Mouse (Mus musculus) midbrain, postnatal 0 days (tissue): ENCODE measurements around the gene Lipk. TPM values are rescaled to one million over a fixed set of nuclear protein-coding genes. Genes with fewer than 3 reads are reported as not detected.

ENCODE experiments used
- ATAC-seq: fragments of 200-750 bp; cut with Nextera tagmentation; 2 replicates; pipeline ENCODE4 v1.8.0; 2017; ENCODE audit warnings: moderate number of reproducible peaks, mild to moderate bottlenecking, moderate TSS enrichment, moderate library complexity; ENCODE audit not compliant: low FRiP score
- DNase-seq: peaks from one replicate; pipeline ENCODE4 v3.0.0-alpha.2; 2015; ENCODE audit warnings: low spot score
- H3K27ac ChIP-seq: fragments of 300-500 bp; sonication (generic); 2 replicates; pipeline ENCODE4 v1.5.1; 2014; ENCODE audit warnings: low read depth, mild to moderate bottlenecking, low read length, mixed read lengths
- H3K27me3 ChIP-seq: fragments of 300-500 bp; sonication (generic); 2 replicates; pipeline ENCODE4 v1.6.1; 2014; ENCODE audit warnings: low read length, control low read depth, mixed read lengths; ENCODE audit not compliant: insufficient read depth
- H3K36me3 ChIP-seq: fragments of 300-500 bp; sonication (generic); 2 replicates; pipeline ENCODE4 v1.6.1; 2014; ENCODE audit warnings: low read length, control low read depth, mixed read lengths; ENCODE audit not compliant: insufficient read depth
- H3K4me1 ChIP-seq: fragments of 300-500 bp; sonication (generic); 2 replicates; pipeline ENCODE4 v1.6.1; 2014; ENCODE audit warnings: mild to moderate bottlenecking, control low read depth, antibody characterized with exemption, low read length, mixed read lengths; ENCODE audit not compliant: insufficient read depth
- H3K4me2 ChIP-seq: fragments of 300-500 bp; sonication (generic); 2 replicates; pipeline ENCODE4 v1.6.1; 2014; ENCODE audit warnings: low read depth, mild to moderate bottlenecking, low read length, mixed read lengths; ENCODE audit not compliant: poor library complexity, severe bottlenecking
- H3K4me3 ChIP-seq: fragments of 300-500 bp; sonication (generic); 2 replicates; pipeline ENCODE4 v1.5.1; 2014; ENCODE audit warnings: low read depth, mild to moderate bottlenecking, low read length, moderate library complexity
- H3K9ac ChIP-seq: fragments of 300-500 bp; sonication (generic); replicated peaks from 2 replicates; pipeline ENCODE4 v1.6.1; 2014; ENCODE audit warnings: mild to moderate bottlenecking, low read length, moderate library complexity, mixed read lengths; ENCODE audit not compliant: poor library complexity, severe bottlenecking
- H3K9me3 ChIP-seq: fragments of 300-500 bp; sonication (generic); 2 replicates; pipeline ENCODE4 v1.6.1; 2016; ENCODE audit warnings: low read length, control low read depth
- CTCF ChIP-seq: IDR thresholded peaks from 2 replicates; pipeline ENCODE4 v1.5.1; 2016; ENCODE audit warnings: antibody characterized with exemption, mild to moderate bottlenecking
- WGBS: fragments of 180-500 bp; shearing (Covaris S2); extraction: QIAGEN DNeasy Blood & Tissue Kit; methylation state at CpG from one replicate; pipeline ENCODE4 v1.1.7; 2014; 5-methylcytosine and 5-hydroxymethylcytosine counted together
- polyA plus RNA-seq: library from polyadenylated mRNA; unstranded; fragments of >200 nt; fragmentation: Nextera tagmentation; extraction: Ambion mirVana; gene quantifications from 2 replicates; pipeline ENCODE4 v1.2.1, GENCODE M21; 2015
- total RNA-seq: library from RNA; depleted of rRNA; stranded (reverse); fragments of >200 nt; gene quantifications from 2 replicates; pipeline ENCODE4 v1.2.3, GENCODE M21; 2014; rRNA removed

The Lipk gene
- total RNA-seq (0.11 TPM in 1 of 2 replicates, not detected in the other), polyA plus RNA-seq (not detected in 2 replicates)

DNA sequence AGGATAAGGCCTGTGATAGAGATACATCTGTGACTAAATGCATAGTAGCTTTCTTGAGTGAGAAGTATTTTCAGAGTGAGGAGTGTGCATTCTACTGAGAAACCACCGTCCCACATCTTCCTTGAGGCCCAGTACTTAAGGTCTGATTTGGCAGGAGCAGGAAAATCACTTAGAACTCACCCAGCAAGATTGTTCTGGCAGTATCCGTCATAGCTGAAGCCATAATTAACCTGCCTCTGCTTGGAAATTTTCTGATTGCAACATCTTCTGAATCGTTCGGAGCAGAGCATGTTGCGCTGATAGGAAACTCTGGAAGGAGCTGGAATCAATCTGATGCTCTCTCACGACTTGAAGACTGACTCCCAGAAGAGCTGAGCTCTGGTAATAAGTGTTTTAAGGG lies at the start of gene Lipk:
Gene Lipk, plus strand, starts transcription at position 289 of the 400 bp plus-strand sequence.
- DNase-seq (no peak), ATAC-seq (no peak)
- Histone ChIP-seq H3K9ac (no peak within 1 kb of the TSS), H3K4me2 (no peak within 1 kb of the TSS), H3K36me3 (no peaks in the 10 kb centered on the region), H3K4me1 (no peaks in the 10 kb centered on the region), H3K4me3 (no peak within 1 kb of the TSS), H3K27me3 (no peaks in the 10 kb centered on the region), H3K27ac (no peak within 1 kb of the TSS), H3K9me3 (no peaks in the 10 kb centered on the region)
- TF ChIP-seq CTCF: no peak
- 89% methylated on average over 6 of the region's 6 CpGs for WGBS

DNA sequence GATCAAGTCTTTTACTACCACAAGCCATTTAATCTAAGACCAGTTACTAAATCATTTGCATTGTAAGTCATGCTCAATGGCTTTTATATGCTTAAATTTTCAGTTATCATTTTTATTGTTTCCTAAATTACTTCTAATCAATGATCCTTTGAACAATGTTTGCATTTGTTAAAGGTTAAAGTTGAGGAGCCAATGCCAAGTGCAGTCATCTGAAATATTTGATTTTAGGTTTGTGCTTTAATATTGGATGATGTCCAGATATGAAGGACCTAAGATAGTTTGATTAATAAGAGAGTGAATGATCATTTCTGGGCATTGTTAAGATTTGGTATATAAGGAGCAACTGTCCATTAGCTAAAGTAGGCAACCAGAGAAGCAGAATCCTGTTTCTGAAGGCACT lies 47.2 kb upstream of the Lipk start, which contains the start of gene Lipf:
Gene Lipf, plus strand, starts transcription at position 301 of the 400 bp plus-strand sequence.
- DNase-seq (no peak), ATAC-seq (no peak)
- Histone ChIP-seq H3K9ac (no peak within 1 kb of the TSS), H3K36me3 (no peaks in the 10 kb centered on the region), H3K27ac (no peak within 1 kb of the TSS), H3K4me1 (no peaks in the 10 kb centered on the region), H3K4me3 (no peak within 1 kb of the TSS), H3K27me3 (no peaks in the 10 kb centered on the region), H3K9me3 (no peaks in the 10 kb centered on the region), H3K4me2 (no peak within 1 kb of the TSS)
- TF ChIP-seq CTCF: no peak

DNA sequence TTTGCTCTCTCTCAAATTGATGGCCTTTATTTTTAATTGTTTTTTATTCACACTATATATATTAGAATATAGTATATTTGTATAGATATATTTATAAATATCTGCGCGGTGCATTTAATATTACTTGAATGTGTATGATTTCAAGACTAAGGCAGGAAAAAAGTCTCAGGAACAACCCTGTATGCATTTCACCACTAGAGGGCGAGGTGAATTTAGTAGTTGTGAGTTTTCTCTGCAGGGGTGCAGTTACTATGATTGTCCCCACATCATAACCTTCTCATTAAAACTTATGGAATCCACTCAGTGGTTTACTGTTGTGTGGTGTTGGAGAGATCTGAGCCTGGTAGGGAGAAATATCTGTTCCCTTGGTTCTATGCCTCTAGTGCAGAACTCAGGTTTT lies 29.1 kb upstream of the Lipk start:
- 50% methylated on average over 3 of the region's 3 CpGs for WGBS
- no peak overlapping the region for H3K27ac ChIP-seq

DNA sequence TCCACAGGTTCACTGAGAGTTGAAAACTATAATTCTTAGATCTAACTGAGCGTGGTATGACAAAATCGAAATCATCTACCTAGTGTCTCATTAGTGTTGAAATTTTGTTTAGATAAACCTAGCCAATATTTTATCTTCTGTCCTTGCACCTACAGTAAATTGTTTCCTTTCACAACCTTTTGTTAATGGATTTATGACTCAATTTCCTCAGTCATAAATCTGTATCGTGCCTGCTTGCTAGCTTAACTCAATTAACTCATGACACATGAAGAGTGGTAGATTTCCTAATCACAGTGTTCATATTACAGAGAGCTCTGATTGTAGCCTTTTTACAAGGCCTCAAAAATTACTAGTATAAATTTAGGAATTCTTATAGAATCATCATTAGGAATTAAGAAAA lies 25.0 kb upstream of the Lipk start:
- ATAC-seq (no peak), DNase-seq (no peak)
- Histone ChIP-seq H3K4me1 (no peaks in the 10 kb centered on the region), H3K27me3 (no peaks in the 10 kb centered on the region), H3K27ac (no peak overlapping the region), H3K36me3 (no peaks in the 10 kb centered on the region), H3K4me3 (no peak overlapping the region), H3K4me2 (no peak overlapping the region), H3K9me3 (no peaks in the 10 kb centered on the region), H3K9ac (no peak overlapping the region)
- 86% methylated on average over 3 of the region's 3 CpGs for WGBS
- TF ChIP-seq CTCF: no peak

More for the DNA sequence above, 29.1 kb upstream of the Lipk start:
- ATAC-seq (no peak), DNase-seq (peak; percentile 21)
- Histone ChIP-seq H3K27me3 (no peaks in the 10 kb centered on the region), H3K4me1 (no peaks in the 10 kb centered on the region), H3K9ac (no peak overlapping the region), H3K36me3 (no peaks in the 10 kb centered on the region), H3K4me3 (no peak overlapping the region), H3K4me2 (no peak overlapping the region), H3K9me3 (no peaks in the 10 kb centered on the region)
- TF ChIP-seq CTCF: peak; percentile 50

DNA sequence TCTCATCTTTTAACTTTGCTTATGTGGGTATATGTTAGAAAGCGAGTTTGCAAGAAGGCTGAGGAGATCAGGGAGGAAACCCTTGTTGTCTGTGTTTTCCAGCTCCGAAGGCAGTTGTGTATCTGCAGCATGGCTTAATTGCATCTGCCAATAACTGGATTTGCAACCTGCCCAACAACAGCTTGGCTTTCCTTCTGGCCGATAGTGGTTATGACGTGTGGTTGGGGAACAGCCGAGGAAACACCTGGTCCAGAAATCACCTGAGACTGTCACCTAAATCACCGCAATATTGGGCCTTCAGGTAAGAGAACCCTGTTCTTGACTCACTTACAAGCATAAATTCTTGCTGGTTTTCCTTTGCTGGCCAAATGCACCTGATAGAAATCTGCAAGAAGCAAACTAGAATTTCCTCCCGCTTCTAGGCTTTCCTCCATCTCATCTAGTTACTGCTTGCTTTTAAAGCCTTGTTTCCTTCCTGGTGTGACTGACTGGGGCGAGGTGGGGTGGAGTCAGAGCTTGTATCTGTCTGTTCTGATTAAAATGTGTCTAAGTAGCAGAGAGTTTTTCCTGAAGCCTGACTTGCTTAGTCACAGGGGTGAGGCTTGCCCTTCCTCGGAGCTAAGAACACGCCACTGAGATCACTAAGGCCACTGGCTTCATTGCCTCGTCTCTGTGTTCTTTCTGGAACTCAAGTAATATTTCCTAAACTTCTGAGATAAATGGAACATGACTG lies 13.5 kb downstream of the Lipk start:
- no peak for ATAC-seq
- H3K36me3 ChIP-seq: no peaks in the 10 kb centered on the region
- no peaks in the 10 kb centered on the region for H3K4me1 ChIP-seq
- H3K27ac ChIP-seq: no peak overlapping the region
- no peak overlapping the region for H3K4me3 ChIP-seq
- no peak for DNase-seq
- H3K9ac ChIP-seq: no peak overlapping the region
- H3K27me3 ChIP-seq: no peaks in the 10 kb centered on the region
- WGBS: 84% methylated on average over 11 of the region's 11 CpGs
- TF ChIP-seq CTCF: no peak
- no peaks in the 10 kb centered on the region for H3K9me3 ChIP-seq
- no peak overlapping the region for H3K4me2 ChIP-seq

DNA sequence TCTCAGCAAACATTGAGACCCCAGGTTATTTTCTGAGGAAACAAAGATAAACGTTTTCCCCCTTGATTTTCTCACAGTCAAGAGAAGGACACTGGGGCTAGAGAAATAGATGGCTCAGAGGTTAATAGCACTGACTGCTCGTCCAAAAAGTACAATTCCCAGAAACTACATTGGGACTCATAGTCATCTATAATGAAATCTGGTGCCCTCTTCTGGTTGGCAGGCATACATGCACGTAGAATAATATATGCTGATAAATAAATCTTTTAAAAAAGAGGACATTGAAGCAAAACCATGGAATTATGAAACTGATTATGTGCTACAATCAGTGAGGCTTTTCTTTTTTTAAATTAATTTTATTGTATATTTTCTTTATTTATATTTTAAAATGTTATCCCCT lies 14.7 kb downstream of the Lipk start:
- H3K4me3 ChIP-seq: no peak overlapping the region
- no peaks in the 10 kb centered on the region for H3K36me3 ChIP-seq
- no peaks in the 10 kb centered on the region for H3K27me3 ChIP-seq
- 50% methylated on average over 3 of the region's 3 CpGs for WGBS
- no peak overlapping the region for H3K4me2 ChIP-seq
- H3K9ac ChIP-seq: no peak overlapping the region
- H3K4me1 ChIP-seq: no peaks in the 10 kb centered on the region
- TF ChIP-seq CTCF: peak; percentile 76
- ATAC-seq (no peak), DNase-seq (peak; percentile 34)
- H3K27ac ChIP-seq: no peak overlapping the region
- H3K9me3 ChIP-seq: no peaks in the 10 kb centered on the region
